Mouse (Mus musculus): ENCODE measurements at regions not wholly inside any gene's neighbourhood (a gene's known extent, or its start where the extent isn't known, plus 50 kb on each side); places are given as distances from the start of the nearest gene placed in this dataset.

DNA sequence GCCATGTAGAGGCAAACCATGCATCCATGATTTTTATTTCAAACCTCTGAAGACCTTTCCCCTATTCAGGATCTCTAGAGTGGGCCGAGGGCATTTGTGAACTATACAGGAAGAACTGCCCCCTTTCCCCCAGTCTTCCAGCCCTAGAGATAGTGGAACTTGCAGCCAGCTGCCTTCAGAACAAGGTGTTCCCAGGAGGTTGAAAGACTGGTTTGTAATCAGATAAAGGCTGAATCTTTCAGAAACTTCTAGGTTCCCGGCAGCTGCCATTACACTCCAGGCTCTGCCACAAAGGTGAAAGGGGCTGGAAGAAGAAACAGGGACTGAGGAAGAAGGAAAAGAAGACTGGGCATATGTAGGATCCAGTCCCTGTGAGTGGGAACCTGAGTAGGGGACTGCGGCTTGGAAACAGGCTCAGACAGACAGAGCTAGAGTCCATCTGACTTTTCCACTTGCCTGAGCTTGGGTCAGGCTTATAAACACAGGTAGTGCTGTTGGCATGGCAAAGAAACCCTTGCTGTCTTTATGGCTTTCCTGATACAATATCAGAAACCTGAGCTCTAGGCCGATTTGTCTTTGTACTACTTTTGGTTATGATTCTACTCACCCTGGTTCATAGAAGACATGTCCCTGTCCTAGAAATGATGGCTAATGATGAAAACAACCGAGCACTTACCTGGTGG lies 1153.9 kb upstream of the A1bg start:
- Histone ChIP-seq H3K4me2 (ENCODE audit: low read depth) (no peak overlapping the region), H3K4me3 (ENCODE audit: low read depth, low read length) (no peak overlapping the region), H3K4me1 (ENCODE audit: control insufficient read depth, insufficient read depth, low read length) (0 out of 2 replicates have a peak, but pooled peaks cover 4% of the 10 kb centered on the region), H3K9ac (ENCODE audit: low read length) (no peak overlapping the region), H3K27me3 (ENCODE audit: control insufficient read depth, insufficient read depth, low read length) (no peaks in the 10 kb centered on the region), H3K9me3 (ENCODE audit: control insufficient read depth, low read length) (no peaks in the 10 kb centered on the region), H3K36me3 (ENCODE audit: control insufficient read depth, insufficient read depth, low read length) (no peaks in the 10 kb centered on the region), H3K27ac (ENCODE audit: low read depth, low read length) (no peak overlapping the region)
- ATAC-seq (ENCODE audit: insufficient read depth, low FRiP score, low TSS enrichment): no peak
- WGBS: 87% methylated on average over 5 of the region's 5 CpGs
- no peak for DNase-seq (ENCODE audit: low spot score)

DNA sequence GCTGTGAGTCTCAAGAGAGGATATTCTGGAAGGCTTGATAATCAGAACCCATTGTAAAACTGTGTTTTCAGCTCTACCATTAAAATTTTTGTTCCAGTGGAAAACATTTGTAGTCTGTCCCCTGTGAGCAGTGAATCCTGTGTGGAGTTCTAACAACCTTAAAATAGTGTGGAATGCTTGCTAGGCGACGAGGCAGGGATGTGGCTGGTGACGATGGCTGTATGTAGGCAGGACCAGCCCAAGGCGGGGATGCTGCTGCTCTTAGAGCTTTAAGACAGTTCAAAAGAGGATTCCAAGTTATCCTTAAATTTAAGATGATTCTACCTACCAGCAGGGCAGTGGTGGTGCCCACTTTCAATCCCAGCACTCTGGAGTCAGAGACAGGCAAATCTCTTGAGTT lies 1151.9 kb upstream of the A1bg start:
- 89% methylated on average over 4 of the region's 4 CpGs for WGBS
- Histone ChIP-seq H3K4me2 (ENCODE audit: low read depth) (no peak overlapping the region), H3K4me3 (ENCODE audit: low read depth, low read length) (no peak overlapping the region), H3K27ac (ENCODE audit: low read depth, low read length) (no peak overlapping the region), H3K27me3 (ENCODE audit: control insufficient read depth, insufficient read depth, low read length) (no peaks in the 10 kb centered on the region), H3K4me1 (ENCODE audit: control insufficient read depth, insufficient read depth, low read length) (0 out of 2 replicates have a peak, but pooled peaks cover 4% of the 10 kb centered on the region), H3K9ac (ENCODE audit: low read length) (no peak overlapping the region), H3K36me3 (ENCODE audit: control insufficient read depth, insufficient read depth, low read length) (no peaks in the 10 kb centered on the region), H3K9me3 (ENCODE audit: control insufficient read depth, low read length) (no peaks in the 10 kb centered on the region)
- DNase-seq (ENCODE audit: low spot score) (no peak), ATAC-seq (ENCODE audit: insufficient read depth, low FRiP score, low TSS enrichment) (no peak)

DNA sequence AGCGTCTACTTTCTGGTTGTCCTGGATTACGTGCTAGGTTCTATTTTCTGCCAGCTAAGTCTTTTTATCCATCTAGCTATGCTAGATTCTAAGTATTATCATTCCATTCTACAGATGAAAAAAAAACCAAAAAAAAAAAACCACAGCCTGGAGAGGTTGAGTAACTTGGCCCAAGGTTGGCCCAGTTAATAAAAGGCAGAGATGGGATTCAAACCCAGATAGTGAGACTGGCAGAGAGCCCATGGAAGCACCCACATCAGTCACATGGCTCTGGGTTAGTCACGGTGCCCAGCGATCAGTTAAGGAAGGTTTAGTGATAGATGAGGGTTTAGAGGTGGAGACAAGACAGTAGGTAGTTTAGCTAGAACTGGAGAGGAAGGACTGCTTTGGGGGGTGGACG lies 1150.8 kb upstream of the A1bg start:
- Histone ChIP-seq H3K27ac (ENCODE audit: low read depth, low read length) (no peak overlapping the region), H3K27me3 (ENCODE audit: control insufficient read depth, insufficient read depth, low read length) (no peaks in the 10 kb centered on the region), H3K36me3 (ENCODE audit: control insufficient read depth, insufficient read depth, low read length) (no peaks in the 10 kb centered on the region), H3K9me3 (ENCODE audit: control insufficient read depth, low read length) (no peaks in the 10 kb centered on the region), H3K9ac (ENCODE audit: low read length) (no peak overlapping the region), H3K4me3 (ENCODE audit: low read depth, low read length) (no peak overlapping the region), H3K4me2 (ENCODE audit: low read depth) (no peak overlapping the region), H3K4me1 (ENCODE audit: control insufficient read depth, insufficient read depth, low read length) (no peaks in the 10 kb centered on the region)
- DNase-seq (ENCODE audit: low spot score): no peak
- WGBS: 98% methylated on average over 5 of the region's 5 CpGs
- ATAC-seq (ENCODE audit: insufficient read depth, low FRiP score, low TSS enrichment): no peak

- 92% methylated on average over 2 of the region's 2 CpGs for WGBS
Observed at GRCm38 (mm10) chr15:62071311-62071710, 1148.5 kb upstream of the A1bg start.

DNA sequence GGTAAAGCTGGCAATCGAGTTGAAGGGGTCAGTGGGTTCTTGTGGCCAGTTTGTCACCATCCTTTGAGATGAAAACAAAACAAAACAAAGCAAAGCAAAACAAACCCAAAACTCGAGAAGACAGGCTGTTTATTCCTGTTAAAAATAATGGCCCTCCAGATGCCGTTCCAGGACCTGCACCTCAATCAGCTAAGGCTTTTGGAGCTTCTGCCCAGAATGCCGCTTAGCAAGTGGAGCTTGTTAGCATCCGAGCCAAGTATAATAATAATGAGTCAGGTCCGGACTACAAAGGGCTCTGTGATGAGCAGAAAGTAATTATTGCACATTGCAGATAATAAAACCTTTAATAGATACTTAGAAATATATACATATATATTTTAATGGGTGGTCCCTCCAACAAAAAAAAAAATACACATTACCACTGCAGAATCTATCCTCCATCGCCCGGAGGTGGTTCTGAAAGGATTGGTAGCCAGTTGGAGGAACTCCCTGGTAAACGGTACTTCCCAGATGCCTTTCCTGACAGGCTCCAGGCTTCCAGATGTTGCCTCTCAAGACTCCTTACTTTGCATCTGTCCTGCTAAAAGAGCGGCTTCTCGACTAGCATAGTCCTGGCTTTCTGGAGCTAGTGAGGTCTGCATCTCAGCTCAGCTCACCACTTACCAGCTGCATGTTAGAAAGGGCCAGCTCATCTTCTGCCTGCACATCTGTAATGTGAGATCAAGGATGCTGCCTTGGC lies 1145.8 kb upstream of the A1bg start:
- Histone ChIP-seq H3K9ac (ENCODE audit: low read length) (no peak overlapping the region), H3K4me3 (ENCODE audit: low read depth, low read length) (no peak overlapping the region), H3K4me2 (ENCODE audit: low read depth) (no peak overlapping the region), H3K9me3 (ENCODE audit: control insufficient read depth, low read length) (no peaks in the 10 kb centered on the region), H3K36me3 (ENCODE audit: control insufficient read depth, insufficient read depth, low read length) (no peaks in the 10 kb centered on the region), H3K27ac (ENCODE audit: low read depth, low read length) (no peak overlapping the region), H3K4me1 (ENCODE audit: control insufficient read depth, insufficient read depth, low read length) (no peaks in the 10 kb centered on the region), H3K27me3 (ENCODE audit: control insufficient read depth, insufficient read depth, low read length) (no peaks in the 10 kb centered on the region)
- ATAC-seq (ENCODE audit: insufficient read depth, low FRiP score, low TSS enrichment): no peak
- no peak for DNase-seq (ENCODE audit: low spot score)
- WGBS: 55% methylated on average over 11 of the region's 11 CpGs

More at GRCm38 (mm10) chr15:62071311-62071710, 1148.5 kb upstream of the A1bg start:
- H3K4me3 ChIP-seq (ENCODE audit: low read depth, low read length): no peak overlapping the region
- H3K4me2 ChIP-seq (ENCODE audit: low read depth): no peak overlapping the region
- H3K4me1 ChIP-seq (ENCODE audit: control insufficient read depth, insufficient read depth, low read length): no peaks in the 10 kb centered on the region
- H3K27ac ChIP-seq (ENCODE audit: low read depth, low read length): no peak overlapping the region
- H3K9ac ChIP-seq (ENCODE audit: low read length): no peak overlapping the region
- no peak for DNase-seq (ENCODE audit: low spot score)
- no peaks in the 10 kb centered on the region for H3K36me3 ChIP-seq (ENCODE audit: control insufficient read depth, insufficient read depth, low read length)
- no peaks in the 10 kb centered on the region for H3K27me3 ChIP-seq (ENCODE audit: control insufficient read depth, insufficient read depth, low read length)
- ATAC-seq (ENCODE audit: insufficient read depth, low FRiP score, low TSS enrichment): no peak
- H3K9me3 ChIP-seq (ENCODE audit: control insufficient read depth, low read length): no peaks in the 10 kb centered on the region

GRCm38 (mm10) chr15:62064399-62064798 lies 1141.6 kb upstream of the A1bg start:
- H3K4me2 ChIP-seq (ENCODE audit: low read depth): no peak overlapping the region
- H3K9me3 ChIP-seq (ENCODE audit: control insufficient read depth, low read length): no peaks in the 10 kb centered on the region
- H3K27ac ChIP-seq (ENCODE audit: low read depth, low read length): no peak overlapping the region
- H3K4me3 ChIP-seq (ENCODE audit: low read depth, low read length): no peak overlapping the region
- no peak overlapping the region for H3K9ac ChIP-seq (ENCODE audit: low read length)
- DNase-seq (ENCODE audit: low spot score) (no peak), ATAC-seq (ENCODE audit: insufficient read depth, low FRiP score, low TSS enrichment) (no peak)
- no peaks in the 10 kb centered on the region for H3K27me3 ChIP-seq (ENCODE audit: control insufficient read depth, insufficient read depth, low read length)
- no peaks in the 10 kb centered on the region for H3K36me3 ChIP-seq (ENCODE audit: control insufficient read depth, insufficient read depth, low read length)
- 87% methylated on average over 3 of the region's 3 CpGs for WGBS
- no peaks in the 10 kb centered on the region for H3K4me1 ChIP-seq (ENCODE audit: control insufficient read depth, insufficient read depth, low read length)

DNA sequence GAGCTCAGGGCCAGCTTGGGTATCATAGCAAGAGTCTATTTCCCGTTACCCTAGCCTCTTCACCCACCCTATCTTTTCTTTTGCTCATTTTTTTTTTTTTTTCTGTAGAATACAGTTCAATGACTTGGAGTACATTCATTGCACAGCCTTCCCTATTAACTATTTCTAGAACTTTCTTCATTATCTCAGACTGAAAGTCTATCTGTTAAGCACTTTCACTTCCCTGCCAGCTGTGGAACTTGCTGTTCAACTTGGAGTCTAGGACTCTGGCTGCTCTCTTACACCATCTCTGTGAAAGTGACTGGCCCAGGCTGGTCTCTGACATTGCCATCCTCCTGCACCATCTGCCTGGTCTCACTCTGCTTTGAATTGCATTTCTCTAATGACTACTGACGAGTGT lies 1134.6 kb upstream of the A1bg start:
- DNase-seq (ENCODE audit: low spot score) (no peak), ATAC-seq (ENCODE audit: insufficient read depth, low FRiP score, low TSS enrichment) (no peak)
- H3K9me3 ChIP-seq (ENCODE audit: control insufficient read depth, low read length): no peaks in the 10 kb centered on the region
- H3K36me3 ChIP-seq (ENCODE audit: control insufficient read depth, insufficient read depth, low read length): no peaks in the 10 kb centered on the region
- no peak overlapping the region for H3K9ac ChIP-seq (ENCODE audit: low read length)
- no peak overlapping the region for H3K27ac ChIP-seq (ENCODE audit: low read depth, low read length)
- WGBS: 92% methylated on average over 2 of the region's 2 CpGs
- H3K4me2 ChIP-seq (ENCODE audit: low read depth): no peak overlapping the region
- H3K27me3 ChIP-seq (ENCODE audit: control insufficient read depth, insufficient read depth, low read length): no peaks in the 10 kb centered on the region
- no peak overlapping the region for H3K4me3 ChIP-seq (ENCODE audit: low read depth, low read length)
- no peaks in the 10 kb centered on the region for H3K4me1 ChIP-seq (ENCODE audit: control insufficient read depth, insufficient read depth, low read length)

- Histone ChIP-seq H3K27me3 (ENCODE audit: control insufficient read depth, insufficient read depth, low read length) (no peaks in the 10 kb centered on the region), H3K4me1 (ENCODE audit: control insufficient read depth, insufficient read depth, low read length) (no peaks in the 10 kb centered on the region), H3K4me3 (ENCODE audit: low read depth, low read length) (no peak overlapping the region), H3K9me3 (ENCODE audit: control insufficient read depth, low read length) (no peaks in the 10 kb centered on the region), H3K27ac (ENCODE audit: low read depth, low read length) (no peak overlapping the region), H3K9ac (ENCODE audit: low read length) (no peak overlapping the region), H3K36me3 (ENCODE audit: control insufficient read depth, insufficient read depth, low read length) (no peaks in the 10 kb centered on the region), H3K4me2 (ENCODE audit: low read depth) (no peak overlapping the region)
- ATAC-seq (ENCODE audit: insufficient read depth, low FRiP score, low TSS enrichment) (no peak), DNase-seq (ENCODE audit: low spot score) (no peak)
- WGBS: 92% methylated on average over 11 of the region's 11 CpGs
Observed at GRCm38 (mm10) chr15:62056889-62057288, 1134.1 kb upstream of the A1bg start.

DNA sequence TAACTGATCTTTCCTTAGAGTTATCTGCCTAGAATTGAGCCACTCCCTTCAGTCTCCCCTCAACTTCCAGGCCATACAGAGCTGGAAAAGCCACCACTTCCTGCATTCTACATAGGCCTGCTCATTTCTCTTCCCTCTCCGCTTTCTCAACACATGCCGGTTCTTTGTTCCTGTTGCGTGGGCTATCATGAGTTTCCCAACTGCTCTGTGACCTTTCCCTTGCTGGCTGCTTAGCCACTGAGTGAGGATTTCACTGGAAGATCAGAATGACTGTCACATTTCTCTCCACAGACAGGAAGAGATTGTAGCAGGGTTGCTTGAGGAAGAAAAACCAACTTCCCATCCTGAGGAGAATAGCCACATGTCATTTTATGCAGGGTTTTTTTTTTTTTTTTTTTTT lies 1133.6 kb upstream of the A1bg start:
- no peaks in the 10 kb centered on the region for H3K4me1 ChIP-seq (ENCODE audit: control insufficient read depth, insufficient read depth, low read length)

More for the DNA sequence above, 1133.6 kb upstream of the A1bg start:
- H3K27me3 ChIP-seq (ENCODE audit: control insufficient read depth, insufficient read depth, low read length): no peaks in the 10 kb centered on the region
- no peak overlapping the region for H3K27ac ChIP-seq (ENCODE audit: low read depth, low read length)
- WGBS: 85% methylated on average over 3 of the region's 3 CpGs
- H3K4me3 ChIP-seq (ENCODE audit: low read depth, low read length): no peak overlapping the region
- no peak overlapping the region for H3K4me2 ChIP-seq (ENCODE audit: low read depth)
- ATAC-seq (ENCODE audit: insufficient read depth, low FRiP score, low TSS enrichment) (no peak), DNase-seq (ENCODE audit: low spot score) (no peak)
- no peaks in the 10 kb centered on the region for H3K9me3 ChIP-seq (ENCODE audit: control insufficient read depth, low read length)
- no peaks in the 10 kb centered on the region for H3K36me3 ChIP-seq (ENCODE audit: control insufficient read depth, insufficient read depth, low read length)
- no peak overlapping the region for H3K9ac ChIP-seq (ENCODE audit: low read length)
